Mouse (Mus musculus) intestine, embryonic 15.5 days (tissue): ENCODE measurements around the gene Mad2l2. TPM values are rescaled to one million over a fixed set of nuclear protein-coding genes. Genes with fewer than 3 reads are reported as not detected.

ENCODE experiments used
- ATAC-seq: fragments of 200-750 bp; cut with Nextera tagmentation; 2 replicates; pipeline ENCODE4 v1.8.0; 2017; ENCODE audit warnings: moderate TSS enrichment, moderate library complexity
- H3K27ac ChIP-seq: fragments of 300-500 bp; sonication (generic); 2 replicates; pipeline ENCODE4 v1.5.1; 2015; ENCODE audit warnings: mild to moderate bottlenecking, inconsistent platforms
- H3K27me3 ChIP-seq: fragments of 300-500 bp; sonication (generic); replicated peaks from 2 replicates; pipeline ENCODE4 v1.6.1; 2015; ENCODE audit warnings: inconsistent platforms
- H3K36me3 ChIP-seq: fragments of 300-500 bp; sonication (generic); 2 replicates; pipeline ENCODE4 v1.6.1; 2015; ENCODE audit warnings: inconsistent platforms
- H3K4me1 ChIP-seq: fragments of 300-500 bp; sonication (generic); replicated peaks from 2 replicates; pipeline ENCODE4 v1.6.1; 2015; ENCODE audit warnings: inconsistent platforms
- H3K4me2 ChIP-seq: fragments of 300-500 bp; sonication (generic); replicated peaks from 2 replicates; pipeline ENCODE4 v1.6.1; 2015; ENCODE audit warnings: mild to moderate bottlenecking, inconsistent platforms
- H3K4me3 ChIP-seq: fragments of 300-500 bp; sonication (generic); replicated peaks from 2 replicates; pipeline ENCODE4 v1.5.1; 2015; ENCODE audit warnings: inconsistent platforms
- H3K9ac ChIP-seq: fragments of 300-500 bp; sonication (generic); 2 replicates; pipeline ENCODE4 v1.6.1; 2015; ENCODE audit warnings: inconsistent platforms
- H3K9me3 ChIP-seq: fragments of 300-500 bp; sonication (generic); 2 replicates; pipeline ENCODE4 v1.6.1; 2016; ENCODE audit warnings: inconsistent platforms
- WGBS: fragments of 180-500 bp; shearing (Covaris S2); methylation state at CpG from one replicate; pipeline ENCODE4 v1.1.7; 2015; 5-methylcytosine and 5-hydroxymethylcytosine counted together
- polyA plus RNA-seq: library from polyadenylated mRNA; unstranded; fragments of >200 nt; fragmentation: Nextera tagmentation; extraction: Ambion mirVana; gene quantifications from 2 replicates; pipeline ENCODE4 v1.2.1, GENCODE M21; 2015

Gene Mad2l2
- polyA plus RNA-seq, 1 experiment from 2014 or later, result 32.9 TPM

- H3K9me3 ChIP-seq, result no peaks in the 10 kb centered on the region
- H3K4me3 ChIP-seq, result peak overlapping the region; percentile 60
- H3K9ac ChIP-seq, result no peak overlapping the region
- H3K4me1 ChIP-seq, result peaks cover 12% of the 10 kb centered on the region
- no peak for ATAC-seq
- no peak overlapping the region for H3K27ac ChIP-seq
- H3K27me3 ChIP-seq, result peaks cover 47% of the 10 kb centered on the region
- WGBS, result 2% methylated on average over 21 of the region's 21 CpGs
- peak overlapping the region; percentile 97 for H3K4me2 ChIP-seq
- no peaks in the 10 kb centered on the region for H3K36me3 ChIP-seq
Observed at GRCm38 (mm10) chr4:148131497-148132081, 1.4 kb downstream of the Mad2l2 start.

DNA sequence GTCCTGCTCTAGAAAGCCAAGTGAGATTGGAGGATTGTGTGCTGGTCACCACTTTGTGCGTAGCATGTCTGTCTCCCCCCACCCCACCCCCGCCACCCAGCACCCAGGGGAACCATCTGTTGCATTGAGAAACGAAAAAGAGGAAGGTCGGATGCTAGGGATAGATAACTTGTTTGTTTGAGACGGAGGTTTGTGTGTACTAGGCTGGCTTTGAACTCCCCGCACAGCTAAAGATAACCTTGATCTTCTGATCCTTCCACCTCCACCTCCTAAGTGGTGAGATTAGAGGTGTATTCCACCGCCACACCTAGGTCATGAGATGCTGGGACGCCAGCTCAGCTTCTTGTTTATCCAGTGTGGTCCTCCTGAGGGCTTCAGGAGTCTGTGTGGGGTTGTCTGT lies 4.8 kb downstream of the Mad2l2 start:
- WGBS, result 65% methylated on average over 8 of the region's 8 CpGs
- H3K4me1 ChIP-seq, result peaks cover 12% of the 10 kb centered on the region
- no peak overlapping the region for H3K9ac ChIP-seq
- H3K9me3 ChIP-seq, result no peaks in the 10 kb centered on the region
- H3K4me3 ChIP-seq, result no peak overlapping the region
- no peak overlapping the region for H3K27ac ChIP-seq
- no peaks in the 10 kb centered on the region for H3K36me3 ChIP-seq
- ATAC-seq, result no peak
- H3K27me3 ChIP-seq, result peaks cover 26% of the 10 kb centered on the region
- no peak overlapping the region for H3K4me2 ChIP-seq

DNA sequence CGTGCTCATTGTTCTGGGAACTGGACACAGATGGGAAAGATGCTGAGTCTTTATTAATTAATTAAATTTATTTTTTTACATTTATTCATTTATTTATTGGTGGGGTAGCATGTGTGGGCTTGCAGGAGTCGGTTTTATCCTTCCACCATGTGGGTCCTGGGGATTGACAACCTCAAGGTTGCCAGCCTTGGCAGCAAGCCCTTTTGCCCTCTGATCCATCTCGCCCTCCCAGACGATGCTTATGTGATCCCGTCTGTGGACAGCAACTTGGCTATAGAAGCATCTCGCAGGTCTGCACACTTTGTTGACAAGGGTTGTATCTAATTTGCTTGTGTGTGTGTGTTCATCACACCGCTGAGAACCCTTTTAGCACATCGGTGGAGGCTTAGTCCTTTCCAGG lies 7.3 kb downstream of the Mad2l2 start:
- H3K27me3 ChIP-seq, result peaks cover 4% of the 10 kb centered on the region; the same call in 1 of the 2 replicates
- H3K36me3 ChIP-seq, result no peaks in the 10 kb centered on the region
- H3K4me1 ChIP-seq, result no peaks in the 10 kb centered on the region
- ATAC-seq, result no peak
- no peak overlapping the region for H3K4me3 ChIP-seq
- H3K4me2 ChIP-seq, result no peak overlapping the region
- H3K27ac ChIP-seq, result no peak overlapping the region
- H3K9ac ChIP-seq, result no peak overlapping the region
- 71% methylated on average over 8 of the region's 8 CpGs for WGBS
- H3K9me3 ChIP-seq, result no peaks in the 10 kb centered on the region

- peak overlapping the region; percentile 41 for H3K9ac ChIP-seq
- H3K27me3 ChIP-seq, result peaks cover 4% of the 10 kb centered on the region; the same call in 1 of the 2 replicates
- H3K4me2 ChIP-seq, result peak overlapping the region; percentile 95
- H3K27ac ChIP-seq, result peak overlapping the region; percentile 78; the same call in 1 of the 2 replicates
- 2% methylated on average over 12 of the region's 12 CpGs for WGBS
- H3K36me3 ChIP-seq, result no peaks in the 10 kb centered on the region
- H3K4me1 ChIP-seq, result no peaks in the 10 kb centered on the region
- no peak; the same call in 1 of the 2 replicates for ATAC-seq
- no peaks in the 10 kb centered on the region for H3K9me3 ChIP-seq
- peak overlapping the region; percentile 61 for H3K4me3 ChIP-seq
Observed at GRCm38 (mm10) chr4:148139767-148140097, 9.5 kb downstream of the Mad2l2 start.

DNA sequence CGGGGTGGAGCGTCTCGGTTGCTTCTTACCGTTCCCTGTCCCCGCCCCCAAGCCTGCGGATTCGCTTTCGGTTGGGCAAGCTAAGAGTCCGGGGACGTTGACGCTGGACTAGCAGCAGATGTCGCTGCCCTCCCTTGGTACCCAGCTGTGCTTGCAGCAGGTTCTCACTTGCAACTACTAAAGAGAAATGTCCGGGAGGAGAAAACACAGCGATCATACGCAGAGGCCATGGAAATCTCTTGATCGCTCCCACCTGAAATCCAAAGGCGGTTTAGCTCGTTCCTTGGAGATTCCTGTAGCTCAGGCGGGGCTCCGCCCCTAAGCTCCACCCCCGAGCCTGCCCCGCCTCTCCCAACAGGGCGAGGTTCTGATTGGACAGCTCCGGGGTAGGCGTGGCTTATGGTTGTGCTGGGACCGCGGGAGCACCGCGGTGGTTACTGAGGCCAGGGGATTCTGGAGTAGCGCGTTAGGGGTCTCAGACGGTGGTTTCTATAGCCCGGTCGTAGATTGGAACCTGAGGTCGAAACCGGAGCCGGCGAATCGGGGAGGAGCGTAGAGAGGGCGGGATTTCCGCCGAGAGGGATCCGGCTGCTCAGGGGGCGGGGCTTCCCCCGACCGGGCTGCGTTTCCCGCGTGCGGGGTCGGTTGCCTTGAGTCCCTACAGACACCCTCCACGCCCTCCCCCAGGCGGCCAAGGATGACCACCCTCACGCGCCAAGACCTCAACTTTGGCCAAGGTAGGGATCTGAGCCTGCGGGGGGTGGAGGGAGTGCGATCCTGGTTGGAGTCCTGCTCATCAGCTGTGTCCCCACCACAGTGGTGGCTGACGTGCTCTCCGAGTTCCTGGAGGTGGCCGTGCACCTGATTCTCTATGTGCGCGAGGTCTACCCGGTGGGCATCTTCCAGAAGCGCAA lies 10.2 kb downstream of the Mad2l2 start:
- ATAC-seq, result peak; percentile 97
- H3K27me3 ChIP-seq, result peaks cover 4% of the 10 kb centered on the region; the same call in 1 of the 2 replicates
- H3K4me1 ChIP-seq, result no peaks in the 10 kb centered on the region
- peak overlapping the region; percentile 61 for H3K4me3 ChIP-seq
- no peaks in the 10 kb centered on the region for H3K36me3 ChIP-seq
- H3K27ac ChIP-seq, result peak overlapping the region; percentile 78
- under 1% methylated on average over 65 of the region's 65 CpGs for WGBS
- H3K9me3 ChIP-seq, result no peaks in the 10 kb centered on the region
- H3K4me2 ChIP-seq, result peak overlapping the region; percentile 95
- H3K9ac ChIP-seq, result peak overlapping the region; percentile 78

- Histone ChIP-seq H3K27me3 (no peaks in the 10 kb centered on the region), H3K4me3 (no peak overlapping the region), H3K36me3 (no peaks in the 10 kb centered on the region), H3K27ac (no peak overlapping the region), H3K4me1 (no peaks in the 10 kb centered on the region), H3K4me2 (no peak overlapping the region), H3K9me3 (no peaks in the 10 kb centered on the region), H3K9ac (no peak overlapping the region)
- no peak for ATAC-seq
- WGBS, result 86% methylated on average over 5 of the region's 5 CpGs
Observed at GRCm38 (mm10) chr4:148143721-148144120, 13.5 kb downstream of the Mad2l2 start.

DNA sequence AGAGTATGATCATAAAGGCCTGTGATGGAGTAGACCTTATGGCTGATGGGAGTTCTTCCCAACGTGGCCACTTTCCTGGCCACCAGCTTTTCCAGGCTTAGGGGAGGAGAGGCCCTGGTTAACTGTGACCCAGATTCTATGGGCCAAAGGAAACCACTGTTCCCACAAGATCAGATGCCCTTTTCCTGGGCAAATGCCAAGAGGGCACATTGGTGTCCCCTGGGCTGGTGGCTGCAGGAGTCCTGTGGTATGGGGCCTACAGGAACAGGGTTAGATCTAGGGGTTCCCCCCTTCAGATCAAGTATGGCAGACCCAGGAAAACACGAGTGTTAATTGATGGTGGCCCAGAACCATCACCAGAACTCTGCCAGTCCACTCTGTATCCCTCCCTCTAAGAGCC lies 17.5 kb downstream of the Mad2l2 start:
- no peak overlapping the region for H3K4me3 ChIP-seq
- no peaks in the 10 kb centered on the region for H3K36me3 ChIP-seq
- peaks cover 3% of the 10 kb centered on the region; the same call in 1 of the 2 replicates for H3K4me1 ChIP-seq
- WGBS, result 85% methylated on average over 2 of the region's 2 CpGs
- no peak overlapping the region for H3K4me2 ChIP-seq
- H3K27me3 ChIP-seq, result no peaks in the 10 kb centered on the region
- no peak overlapping the region for H3K27ac ChIP-seq
- H3K9ac ChIP-seq, result no peak overlapping the region
- ATAC-seq, result no peak
- H3K9me3 ChIP-seq, result no peaks in the 10 kb centered on the region

DNA sequence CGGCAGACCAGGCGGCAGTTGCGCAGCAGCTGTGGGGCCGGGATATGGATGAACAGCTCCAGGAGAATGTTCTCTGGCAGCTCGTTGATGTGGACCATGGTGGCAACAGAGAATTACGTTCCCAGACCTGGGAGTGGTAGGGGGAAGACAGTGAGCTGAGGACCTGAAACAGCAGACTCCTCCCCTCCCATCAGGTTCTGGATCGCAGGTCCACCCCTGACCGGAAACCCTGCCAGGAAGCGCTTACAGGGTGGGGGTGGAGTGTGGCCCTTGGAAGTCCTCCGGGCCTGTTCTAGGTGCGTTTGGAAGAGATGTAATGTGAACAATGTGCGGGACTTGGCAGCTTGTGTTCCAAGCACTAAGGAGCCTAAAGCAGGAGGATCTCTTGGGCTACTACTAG lies 19.4 kb downstream of the Mad2l2 start:
- 57% methylated on average over 12 of the region's 12 CpGs for WGBS
- H3K4me3 ChIP-seq, result no peak overlapping the region
- H3K36me3 ChIP-seq, result no peaks in the 10 kb centered on the region
- no peak for ATAC-seq
- no peak overlapping the region for H3K9ac ChIP-seq
- H3K4me1 ChIP-seq, result peaks cover 3% of the 10 kb centered on the region; the same call in 1 of the 2 replicates
- no peak overlapping the region for H3K4me2 ChIP-seq
- no peak overlapping the region for H3K27ac ChIP-seq
- no peaks in the 10 kb centered on the region for H3K27me3 ChIP-seq
- no peaks in the 10 kb centered on the region for H3K9me3 ChIP-seq

DNA sequence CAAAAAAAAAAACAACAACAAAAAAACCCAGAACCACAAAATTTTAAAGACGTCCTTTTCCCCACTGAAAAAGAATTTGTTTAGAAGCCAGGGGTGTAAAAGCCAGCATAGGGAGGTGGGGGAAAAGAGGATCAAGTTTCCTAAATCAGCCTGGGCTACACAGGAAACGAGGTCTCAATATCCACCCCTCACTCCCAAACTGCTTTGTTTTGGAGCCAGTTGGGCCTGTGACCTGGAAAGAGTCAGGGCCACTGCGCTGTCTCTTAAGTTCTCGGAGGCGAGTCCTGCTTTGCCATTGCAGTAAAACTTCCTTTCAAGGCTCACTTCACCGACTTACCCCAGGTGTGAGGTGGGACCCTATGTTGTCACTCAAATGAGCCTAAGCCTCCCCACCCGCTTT lies 20.1 kb downstream of the Mad2l2 start:
- Histone ChIP-seq H3K9ac (no peak overlapping the region), H3K27ac (no peak overlapping the region), H3K4me3 (no peak overlapping the region), H3K4me1 (peaks cover 3% of the 10 kb centered on the region; the same call in 1 of the 2 replicates), H3K9me3 (no peaks in the 10 kb centered on the region), H3K36me3 (no peaks in the 10 kb centered on the region), H3K4me2 (no peak overlapping the region), H3K27me3 (no peaks in the 10 kb centered on the region)
- ATAC-seq, result no peak
- 68% methylated on average over 7 of the region's 7 CpGs for WGBS

GRCm38 (mm10) chr4:148150953-148151266 lies 20.7 kb downstream of the Mad2l2 start:
- Histone ChIP-seq H3K9me3 (no peaks in the 10 kb centered on the region), H3K4me1 (peaks cover 3% of the 10 kb centered on the region; the same call in 1 of the 2 replicates), H3K36me3 (no peaks in the 10 kb centered on the region), H3K4me2 (peak overlapping the region; percentile 96), H3K9ac (peak overlapping the region; percentile 68; the same call in 1 of the 2 replicates), H3K4me3 (peak overlapping the region; percentile 67), H3K27ac (no peak overlapping the region), H3K27me3 (no peaks in the 10 kb centered on the region)
- 23% methylated on average over 3 of the region's 3 CpGs for WGBS
- ATAC-seq, result no peak

GRCm38 (mm10) chr4:148151267-148152168 lies 21.3 kb downstream of the Mad2l2 start, which contains the start of gene Fbxo6:
Gene Fbxo6, minus strand, starts transcription at chr4:148152140.
- no peaks in the 10 kb centered on the region for H3K9me3 ChIP-seq
- H3K27me3 ChIP-seq, result no peaks in the 10 kb centered on the region
- peak within 1 kb of the TSS; percentile 96 for H3K4me2 ChIP-seq
- H3K4me3 ChIP-seq, result peak within 1 kb of the TSS; percentile 67
- ATAC-seq, result peak; percentile 93
- H3K4me1 ChIP-seq, result peaks cover 3% of the 10 kb centered on the region; the same call in 1 of the 2 replicates
- under 1% methylated on average over 55 of the region's 67 CpGs for WGBS
- peak within 1 kb of the TSS; percentile 68 for H3K9ac ChIP-seq
- H3K27ac ChIP-seq, result peak within 1 kb of the TSS; percentile 80
- H3K36me3 ChIP-seq, result no peaks in the 10 kb centered on the region

DNA sequence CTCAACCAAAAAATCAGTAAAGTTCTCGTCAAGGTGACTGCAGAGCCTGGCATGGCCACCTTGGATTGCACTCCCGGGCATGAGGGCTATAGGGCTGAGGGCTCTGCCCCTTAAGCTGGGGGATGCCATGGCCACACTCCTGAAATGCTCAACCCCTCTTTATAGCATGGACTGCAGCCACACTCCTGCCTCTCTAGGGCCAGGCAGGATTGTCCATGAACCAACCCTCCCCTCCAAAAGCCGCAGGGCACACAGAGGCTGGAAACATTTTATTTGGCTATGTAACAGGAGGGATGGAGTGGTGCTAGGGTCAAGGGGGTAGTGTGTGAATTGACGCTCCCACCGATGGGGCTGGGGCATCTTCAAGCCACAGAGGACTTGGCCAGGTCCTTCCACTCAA lies 22.4 kb downstream of the Mad2l2 start:
- peaks cover 3% of the 10 kb centered on the region; the same call in 1 of the 2 replicates for H3K4me1 ChIP-seq
- H3K4me3 ChIP-seq, result no peak overlapping the region
- WGBS, result 82% methylated on average over 5 of the region's 5 CpGs
- no peak for ATAC-seq
- no peak overlapping the region for H3K27ac ChIP-seq
- no peaks in the 10 kb centered on the region for H3K27me3 ChIP-seq
- H3K4me2 ChIP-seq, result no peak overlapping the region
- H3K36me3 ChIP-seq, result no peaks in the 10 kb centered on the region
- H3K9ac ChIP-seq, result no peak overlapping the region
- no peaks in the 10 kb centered on the region for H3K9me3 ChIP-seq
